Mouse (Mus musculus) adrenal gland, adult 2 months (tissue): ENCODE results near the gene M6pr. TPM values are rescaled to one million over a fixed set of nuclear protein-coding genes. Genes with fewer than 3 reads are reported as not detected.

ENCODE experiments used
- DNase-seq: peaks from one replicate; pipeline ENCODE4 v3.0.0; 2021
- long read RNA-seq: library from polyadenylated mRNA; stranded (forward); transcript quantifications from one replicate; pipeline ENCODE4 v2.0.0, GENCODE M21; 2021
- polyA plus RNA-seq: library from polyadenylated mRNA; depleted of rRNA; stranded (reverse); fragments of >200 nt; gene quantifications from 2 replicates; pipeline ENCODE4 v1.2.3, GENCODE M21; 2012; rRNA removed
- total RNA-seq, 2 experiments: library from RNA; stranded (reverse); gene quantifications; 2 replicates each; pipeline ENCODE4 v1.2.3; 2021

Gene M6pr
- total RNA-seq (100 to 1,000 TPM; 159 to 173 TPM), polyA plus RNA-seq (31.4 and 41.9 TPM in 2 replicates)
- long read RNA-seq, transcript M6pr-201 (7 exons, 2,515 nt) = major isoform, 214 of 225 reads
- long read RNA-seq, partial matches to known transcripts = 5 of 225 reads
- long read RNA-seq, other reads (novel, unspliced or antisense) = 5 of 225 reads

DNA sequence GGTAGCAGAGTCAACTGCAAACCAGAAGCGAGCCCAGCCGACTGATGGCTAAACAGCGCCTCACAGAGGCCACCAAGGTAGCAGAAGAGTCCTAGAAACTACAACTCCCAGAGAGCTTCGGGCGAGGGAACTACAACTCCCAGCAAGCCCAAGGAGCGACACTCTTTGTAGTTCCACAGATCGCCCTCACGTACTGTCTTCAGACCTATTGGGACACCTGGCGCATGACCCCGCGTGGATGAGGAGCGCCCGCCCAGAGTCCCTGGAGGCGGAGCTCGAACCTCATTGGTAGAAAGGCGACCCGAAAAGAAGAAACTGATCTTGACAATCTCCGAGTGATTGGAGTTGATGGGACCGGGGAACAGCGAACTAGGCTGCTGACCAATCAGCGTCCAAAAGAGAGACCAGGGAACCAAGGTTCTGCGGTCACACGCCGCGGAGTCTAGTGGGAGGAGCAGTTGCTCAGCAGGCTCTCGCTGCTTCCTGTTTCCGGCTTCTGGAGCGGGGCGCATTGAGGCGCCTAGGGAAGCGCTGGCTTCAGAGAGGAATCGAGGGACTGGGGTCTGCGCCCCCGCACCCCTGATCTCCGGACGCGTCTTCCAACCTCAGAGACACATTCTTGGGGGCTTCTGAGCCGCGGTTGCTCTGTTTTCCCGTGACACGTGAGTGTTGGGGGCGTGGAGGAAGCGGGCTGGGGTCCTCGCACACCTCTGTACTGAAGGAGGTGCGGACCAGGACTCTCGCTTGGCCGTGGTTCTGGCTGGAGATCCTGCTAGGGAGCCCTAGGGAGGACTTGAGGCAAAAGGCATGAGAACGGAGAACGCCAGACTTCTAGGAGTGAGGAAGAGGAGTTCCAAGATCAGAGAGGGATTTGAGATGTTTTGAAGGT is at the start of gene M6pr:
Gene M6pr (plus strand): TSS at position 216 of the 889 bp plus-strand sequence.
- DNase-seq = peak; percentile 98

GRCm38 (mm10) chr6:122262543-122262942 is 46.0 kb upstream of the M6pr start:
- no peak for DNase-seq

GRCm38 (mm10) chr6:122268561-122268960 is 40.0 kb upstream of the M6pr start:
- peak; percentile 45 for DNase-seq

DNA sequence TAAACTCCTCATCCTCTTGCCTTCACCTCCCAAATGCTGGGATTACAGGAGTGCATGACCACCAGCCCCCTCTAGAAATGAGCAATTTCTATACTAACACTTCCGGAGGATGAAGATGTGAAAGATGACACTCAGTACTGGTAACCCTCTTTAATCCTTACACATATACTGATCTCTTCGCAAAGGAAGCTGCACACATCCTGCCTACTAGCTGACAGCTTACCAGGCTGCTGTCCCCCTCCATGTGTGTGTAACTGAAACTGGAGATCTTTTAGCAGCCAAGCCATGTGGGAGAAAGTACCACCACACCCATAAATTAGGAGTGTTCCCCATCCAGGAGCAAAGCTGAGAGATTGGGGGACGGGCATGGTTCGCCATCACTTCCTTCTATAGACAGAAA is 39.4 kb upstream of the M6pr start:
- DNase-seq = no peak

GRCm38 (mm10) chr6:122270152-122270551 is 38.4 kb upstream of the M6pr start:
- no peak for DNase-seq

GRCm38 (mm10) chr6:122274546-122274945 is 34.0 kb upstream of the M6pr start:
- DNase-seq = no peak

DNA sequence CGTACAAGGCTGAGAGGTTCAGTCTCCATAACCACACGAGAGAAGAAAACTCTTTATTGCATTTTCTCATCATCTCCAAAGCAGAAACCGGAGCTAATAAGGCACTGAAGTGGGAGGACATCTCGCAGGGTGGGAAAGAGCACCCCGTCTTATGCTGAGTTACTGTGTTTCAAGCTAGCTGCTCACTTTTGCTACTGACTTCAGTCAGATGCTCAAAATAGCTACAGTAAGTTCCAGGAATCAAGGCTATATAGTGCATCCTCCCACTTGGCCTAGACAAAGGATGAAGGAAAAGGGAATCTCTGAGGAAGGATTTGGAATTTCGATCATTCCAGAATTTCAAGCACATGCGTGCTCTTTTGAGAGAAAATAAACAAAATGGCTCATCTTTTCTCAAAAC is 32.0 kb upstream of the M6pr start:
- DNase-seq = no peak

- no peak for DNase-seq
Observed at GRCm38 (mm10) chr6:122282782-122283181, 25.7 kb upstream of the M6pr start, which contains the start of gene Klrg1. Gene Klrg1 (minus strand): TSS chr6:122282882.

GRCm38 (mm10) chr6:122283429-122283828 is 25.1 kb upstream of the M6pr start:
- no peak for DNase-seq

DNA sequence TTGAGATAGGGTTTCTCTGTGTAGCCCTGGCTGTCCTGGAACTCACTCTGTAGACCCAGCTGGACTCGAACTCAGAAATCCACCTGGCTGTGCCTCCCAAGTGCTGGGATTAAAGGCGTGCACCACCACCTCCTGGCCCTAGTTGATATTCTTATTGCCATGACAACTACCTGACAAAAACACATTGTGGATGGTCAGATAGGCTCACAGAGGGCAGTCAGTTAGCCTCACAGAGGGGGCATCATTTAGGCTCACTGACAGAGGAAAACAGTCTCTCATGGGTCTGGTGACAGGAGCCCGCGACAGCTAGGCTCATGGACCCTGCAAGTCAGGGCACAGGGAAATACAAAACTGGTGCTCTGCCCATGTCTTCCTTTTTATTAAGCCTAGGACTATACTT is 24.2 kb upstream of the M6pr start:
- DNase-seq = no peak

- no peak for DNase-seq
Observed at GRCm38 (mm10) chr6:122284823-122285222, 23.7 kb upstream of the M6pr start.

DNA sequence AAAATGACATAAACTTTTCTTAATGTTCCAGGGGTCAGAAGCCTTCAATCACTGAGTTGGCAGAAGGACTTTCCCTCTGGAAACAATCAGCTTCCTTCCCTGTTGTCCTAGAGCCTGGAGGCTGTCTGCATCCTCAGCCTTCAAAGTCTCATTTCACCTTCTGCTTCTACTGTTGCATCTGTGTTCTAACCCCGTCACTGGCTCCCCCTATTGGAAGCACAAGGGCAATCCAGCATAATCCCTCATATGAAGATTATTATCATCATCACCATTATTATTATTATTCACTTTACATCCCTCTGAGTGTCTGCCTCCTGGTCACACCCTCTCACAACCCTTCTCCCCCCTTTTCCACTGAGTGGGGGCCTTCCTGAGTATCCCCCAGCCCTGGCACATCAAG is 20.3 kb upstream of the M6pr start:
- DNase-seq = no peak

GRCm38 (mm10) chr6:122289313-122289712 is 19.2 kb upstream of the M6pr start:
- DNase-seq = no peak

GRCm38 (mm10) chr6:122290253-122290652 is 18.3 kb upstream of the M6pr start:
- no peak for DNase-seq

DNA sequence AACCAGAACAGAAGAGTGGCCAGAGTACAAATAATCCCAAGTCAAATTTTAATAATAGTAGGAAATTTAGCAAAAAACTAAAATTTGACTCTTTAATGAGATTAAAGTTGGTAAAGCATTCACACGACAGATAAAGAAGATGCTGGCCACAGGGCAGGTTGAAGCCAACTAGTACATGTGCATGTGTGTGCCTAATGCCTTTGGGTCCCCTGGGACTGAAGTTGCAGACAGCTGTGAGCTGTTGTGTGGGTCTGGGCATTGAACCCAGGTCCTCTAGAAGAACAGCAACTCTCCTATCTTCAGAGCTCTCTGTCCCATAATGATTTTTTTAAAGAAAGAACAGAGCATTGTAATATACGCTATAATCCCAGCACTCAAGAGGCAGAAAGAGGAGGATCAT is 17.3 kb upstream of the M6pr start:
- no peak for DNase-seq

- DNase-seq = no peak
Observed at GRCm38 (mm10) chr6:122291735-122292134, 16.8 kb upstream of the M6pr start.

- no peak for DNase-seq
Observed at GRCm38 (mm10) chr6:122292184-122292583, 16.3 kb upstream of the M6pr start.

DNA sequence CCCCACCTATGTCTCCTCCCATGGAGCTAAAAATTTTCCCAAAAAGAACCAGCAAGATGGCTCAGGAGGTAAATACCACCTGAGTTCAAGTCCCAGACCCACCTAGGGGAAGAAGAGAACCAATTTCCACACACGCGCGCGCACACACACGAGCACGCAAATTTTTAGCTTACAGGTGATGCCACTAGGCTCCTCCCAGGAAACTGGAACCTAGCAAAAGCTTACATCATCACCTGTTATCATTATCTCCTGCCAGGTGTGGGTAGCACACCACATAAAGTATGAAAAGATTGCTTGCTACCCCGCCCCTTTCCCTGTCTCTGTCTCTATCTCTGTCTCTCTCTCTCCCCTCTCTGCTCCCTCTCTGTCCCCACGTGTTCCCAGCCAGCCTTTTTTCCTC is 15.4 kb upstream of the M6pr start:
- no peak for DNase-seq

DNA sequence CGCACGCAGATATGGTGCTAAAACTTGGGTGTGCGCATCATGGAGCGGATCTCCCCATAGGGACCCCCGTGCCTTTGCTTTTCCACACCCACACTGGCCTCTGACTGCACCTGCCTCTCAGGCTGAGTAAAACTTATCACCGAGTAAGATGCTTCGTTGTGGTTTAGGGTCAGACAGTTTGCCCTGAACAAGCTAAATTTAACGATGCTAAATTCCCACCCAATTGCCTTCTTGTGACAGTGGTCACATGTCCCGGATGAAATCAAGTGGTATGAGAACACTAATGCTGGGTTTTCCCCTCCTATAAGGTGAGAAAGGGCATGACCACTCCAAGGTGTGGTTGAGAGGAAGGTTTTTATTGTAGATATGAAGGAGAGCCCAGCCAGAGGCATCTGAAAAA is 14.7 kb upstream of the M6pr start:
- no peak for DNase-seq

DNA sequence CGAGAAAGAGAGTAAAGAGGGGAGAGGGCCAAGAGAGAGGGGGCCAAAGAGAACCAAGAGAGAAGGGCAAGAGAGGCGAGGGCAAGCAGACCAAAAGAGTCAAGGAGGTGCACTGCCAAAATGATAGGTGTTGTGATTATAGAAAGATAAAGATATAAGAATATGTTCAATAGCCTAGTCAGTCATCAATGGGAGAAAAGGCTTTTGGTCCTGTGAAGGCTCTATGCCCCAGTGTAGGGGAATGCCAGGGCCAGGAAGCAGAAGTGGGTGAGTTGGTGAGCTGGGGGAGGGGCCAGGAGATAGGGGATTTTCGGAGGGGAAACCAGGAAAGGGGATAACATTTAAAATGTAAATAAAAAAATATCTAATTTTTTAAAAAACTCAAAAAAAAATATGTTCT is 14.2 kb upstream of the M6pr start:
- no peak for DNase-seq

DNA sequence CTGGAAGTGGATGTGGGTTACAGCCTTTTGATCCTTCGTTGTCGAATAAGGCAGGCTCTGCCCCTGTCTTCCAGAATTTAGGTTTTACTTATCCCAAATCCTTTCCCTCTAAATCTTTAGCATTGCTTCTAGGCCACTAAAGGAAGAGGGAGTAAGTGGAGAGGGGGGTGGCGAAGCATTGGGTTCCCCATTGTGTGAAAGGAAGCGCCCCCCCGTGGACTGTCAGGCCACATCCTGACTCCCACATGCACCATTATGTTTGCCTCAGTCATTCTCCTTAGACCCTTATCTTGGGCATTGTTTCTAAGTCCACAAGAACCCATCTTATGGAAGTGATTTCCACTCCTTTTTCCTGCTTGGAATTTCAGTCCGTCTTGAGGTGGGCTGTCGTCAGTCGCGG is 13.3 kb upstream of the M6pr start:
- no peak for DNase-seq

- DNase-seq = no peak
Observed at GRCm38 (mm10) chr6:122296918-122297278, 11.6 kb upstream of the M6pr start.

GRCm38 (mm10) chr6:122297279-122298222 is 11.0 kb upstream of the M6pr start:
- peak; percentile 11 for DNase-seq
